Mouse (Mus musculus) neural tube, embryonic 12.5 days (tissue): Measurements from ENCODE around the gene Dnajc22. TPM values are rescaled to one million over a fixed set of nuclear protein-coding genes. Genes with fewer than 3 reads are reported as not detected.
A peak's percentile ranks its signal among the peaks of the same experiment; 100 is the strongest.
"Not testable (repeated sequence)": the region's sequence is repeated elsewhere in the genome, so short reads cannot be mapped to it uniquely, and the experiment has no call there.

ENCODE experiments used
- ATAC-seq: fragments of 200-750 bp; cut with Nextera tagmentation; 2 replicates; pipeline ENCODE4 v1.8.0; 2017; ENCODE audit warnings: low read depth, mild to moderate bottlenecking, moderate TSS enrichment, moderate library complexity; ENCODE audit not compliant: low FRiP score
- H3K27ac ChIP-seq: fragments of 300-500 bp; sonication (generic); 2 replicates; pipeline ENCODE4 v1.5.1; 2016
- H3K27me3 ChIP-seq: fragments of 300-500 bp; sonication (generic); replicated peaks from 2 replicates; pipeline ENCODE4 v1.6.1; 2016; ENCODE audit warnings: mild to moderate bottlenecking
- H3K36me3 ChIP-seq: fragments of 300-500 bp; sonication (generic); 2 replicates; pipeline ENCODE4 v1.6.1; 2016; ENCODE audit warnings: mild to moderate bottlenecking
- H3K4me1 ChIP-seq: fragments of 300-500 bp; sonication (generic); 2 replicates; pipeline ENCODE4 v1.6.1; 2016
- H3K4me2 ChIP-seq: fragments of 300-500 bp; sonication (generic); replicated peaks from 2 replicates; pipeline ENCODE4 v1.6.1; 2016; ENCODE audit warnings: mild to moderate bottlenecking
- H3K4me3 ChIP-seq: fragments of 300-500 bp; sonication (generic); 2 replicates; pipeline ENCODE4 v1.5.1; 2016
- H3K9ac ChIP-seq: fragments of 300-500 bp; sonication (generic); 2 replicates; pipeline ENCODE4 v1.6.1; 2016; ENCODE audit warnings: mild to moderate bottlenecking
- H3K9me3 ChIP-seq: fragments of 300-500 bp; sonication (generic); 2 replicates; pipeline ENCODE4 v1.6.1; 2016; ENCODE audit warnings: mild to moderate bottlenecking
- WGBS: fragments of 180-500 bp; shearing (Covaris S2); methylation state at CpG from one replicate; pipeline ENCODE4 v1.1.7; 2016; 5-methylcytosine and 5-hydroxymethylcytosine counted together
- polyA plus RNA-seq: library from polyadenylated mRNA; unstranded; fragments of >200 nt; fragmentation: Nextera tagmentation; extraction: Ambion mirVana; gene quantifications from 2 replicates; pipeline ENCODE4 v1.2.1, GENCODE M21; 2016

The Dnajc22 gene
- polyA plus RNA-seq, 1 experiment from 2014 or later = 1.1 TPM

DNA sequence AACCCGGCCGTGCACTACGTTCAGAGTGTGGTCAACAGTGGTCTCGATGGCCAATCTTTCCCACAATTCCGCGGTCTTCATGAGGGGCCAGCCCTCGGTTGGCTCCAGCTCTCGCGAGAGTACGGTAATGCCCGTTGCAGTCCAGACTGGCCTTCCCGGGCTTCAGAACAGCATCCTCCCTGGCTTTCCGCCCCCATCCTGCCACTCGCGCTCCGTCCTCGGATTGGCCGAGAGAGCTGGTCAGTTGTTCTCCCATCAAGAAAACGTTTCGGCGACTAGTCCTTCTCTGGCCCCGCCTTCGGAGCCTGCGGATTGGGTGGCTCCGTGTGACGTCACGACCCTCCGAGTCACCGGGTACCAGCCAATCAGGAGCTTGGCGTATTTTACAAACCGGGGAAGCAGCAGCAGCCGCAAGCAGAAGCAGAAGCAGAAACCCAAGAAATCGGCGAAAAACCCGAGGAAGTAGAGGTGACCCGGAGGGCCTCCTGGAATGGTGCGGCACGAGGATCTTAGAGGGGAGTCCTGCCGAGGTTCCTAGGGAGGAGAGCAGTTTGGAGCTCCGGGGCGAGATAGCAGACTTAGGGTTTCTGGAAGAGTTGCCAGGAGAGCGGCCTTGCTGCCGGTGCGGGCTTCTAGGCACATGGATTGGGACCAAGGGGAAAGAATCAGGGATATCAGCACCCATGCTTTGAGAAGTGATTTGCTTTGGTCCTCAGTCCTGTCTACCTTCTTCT lies 18.2 kb upstream of the Dnajc22 start:
- H3K9me3 ChIP-seq = no peaks in the 10 kb centered on the region
- H3K27me3 ChIP-seq = no peaks in the 10 kb centered on the region
- peak overlapping the region; percentile 74 for H3K9ac ChIP-seq
- peak overlapping the region; percentile 55 for H3K4me3 ChIP-seq
- peaks cover 28% of the 10 kb centered on the region for H3K4me1 ChIP-seq
- peak overlapping the region; percentile 91 for H3K27ac ChIP-seq
- WGBS = under 1% methylated on average over 44 of the region's 44 CpGs
- H3K36me3 ChIP-seq = peaks cover 19% of the 10 kb centered on the region
- peak; percentile 98 for ATAC-seq
- peak overlapping the region; percentile 83 for H3K4me2 ChIP-seq

DNA sequence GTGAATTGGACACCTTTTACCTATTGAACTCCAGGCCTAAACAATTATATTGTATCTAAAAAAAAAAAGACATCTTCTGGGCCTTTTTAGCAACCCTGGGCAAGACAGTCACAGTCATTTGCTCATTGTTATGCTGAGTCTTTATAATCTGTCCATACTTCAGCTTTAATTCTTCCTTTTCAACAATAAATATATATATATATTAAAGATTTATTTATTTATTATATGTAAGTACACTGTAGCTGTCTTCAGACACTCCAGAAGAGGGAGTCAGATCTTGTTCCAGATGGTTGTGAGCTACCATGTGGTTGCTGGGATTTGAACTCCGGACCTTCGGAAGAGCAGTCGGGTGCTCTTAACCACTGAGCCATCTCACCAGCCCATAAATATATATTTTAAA lies 17.0 kb upstream of the Dnajc22 start:
- not testable (repeated sequence) for H3K27ac ChIP-seq, ATAC-seq, H3K27me3 ChIP-seq, H3K9ac ChIP-seq, H3K4me3 ChIP-seq, H3K9me3 ChIP-seq
- H3K4me2 ChIP-seq = peak overlapping the region; percentile 83
- WGBS = 98% methylated on average over 3 of the region's 3 CpGs
- peaks cover 30% of the 10 kb centered on the region for H3K36me3 ChIP-seq
- H3K4me1 ChIP-seq = peaks cover 28% of the 10 kb centered on the region

DNA sequence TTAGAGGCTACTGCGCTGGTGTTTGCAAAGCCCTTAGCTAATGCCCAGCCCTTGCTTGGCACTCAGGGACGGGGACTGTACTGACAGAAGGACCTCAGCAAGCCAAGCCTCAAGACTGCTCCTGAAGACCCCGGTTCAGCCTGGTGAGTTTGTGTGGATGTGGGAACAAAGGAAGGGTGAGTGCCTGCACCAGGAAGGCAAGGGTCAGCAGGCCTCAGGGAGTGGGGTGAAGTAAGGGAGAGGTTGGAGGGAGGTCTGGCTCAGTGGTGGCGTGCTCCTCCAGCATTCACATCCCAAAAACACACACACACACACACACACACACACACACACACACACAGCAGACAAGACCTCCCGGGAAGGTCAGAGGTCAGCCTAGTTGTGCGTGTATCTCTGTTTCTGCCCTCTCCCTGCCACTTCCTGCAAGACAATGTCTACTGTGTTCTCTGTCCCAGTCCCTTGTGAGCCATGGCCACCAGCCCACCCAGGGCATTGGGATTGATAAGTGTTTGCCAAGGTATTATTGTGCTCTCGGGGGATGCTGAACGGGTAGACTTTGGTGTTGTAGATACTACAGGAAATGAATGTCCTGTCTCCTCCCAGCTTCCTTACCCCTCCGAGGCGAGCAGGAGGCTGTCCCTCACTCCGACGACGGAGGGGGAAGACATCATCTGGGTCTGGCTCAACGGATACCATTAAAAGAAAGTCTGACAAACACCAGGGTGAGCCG lies 14.6 kb upstream of the Dnajc22 start:
- Histone ChIP-seq H3K27ac (no peak overlapping the region), H3K4me3 (no peak overlapping the region), H3K9ac (no peak overlapping the region), H3K4me2 (no peak overlapping the region), H3K4me1 (peaks cover 28% of the 10 kb centered on the region), H3K36me3 (peaks cover 48% of the 10 kb centered on the region), H3K9me3 (no peaks in the 10 kb centered on the region), H3K27me3 (peaks cover 7% of the 10 kb centered on the region; the same call in 1 of the 2 replicates)
- WGBS = 86% methylated on average over 15 of the region's 15 CpGs
- no peak for ATAC-seq

DNA sequence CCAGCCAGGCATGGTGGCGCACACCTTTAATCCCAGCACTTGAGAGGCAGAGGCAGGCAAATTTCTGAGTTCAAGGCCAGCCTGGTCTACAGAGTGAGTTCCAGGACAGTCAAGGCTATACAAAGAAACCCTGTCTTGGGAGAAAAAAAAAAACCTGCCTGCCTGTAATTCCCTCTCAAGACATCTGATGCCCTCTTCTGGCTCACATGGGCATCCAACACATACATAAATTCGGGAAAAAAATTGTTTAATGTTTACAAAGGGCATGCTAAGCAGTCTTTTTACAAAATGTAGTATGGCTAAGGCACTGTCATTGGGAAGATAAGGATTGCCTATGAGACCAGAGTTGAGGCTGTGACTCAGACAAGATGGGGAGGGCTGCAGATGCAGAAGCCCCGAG lies 13.2 kb upstream of the Dnajc22 start:
- Histone ChIP-seq H3K9me3 (no peaks in the 10 kb centered on the region), H3K36me3 (peaks cover 48% of the 10 kb centered on the region), H3K27me3 (peaks cover 19% of the 10 kb centered on the region), H3K4me2 (no peak overlapping the region), H3K27ac (no peak overlapping the region), H3K9ac (no peak overlapping the region), H3K4me3 (no peak overlapping the region), H3K4me1 (peaks cover 22% of the 10 kb centered on the region)
- ATAC-seq = no peak
- WGBS = 94% methylated on average over 3 of the region's 3 CpGs

DNA sequence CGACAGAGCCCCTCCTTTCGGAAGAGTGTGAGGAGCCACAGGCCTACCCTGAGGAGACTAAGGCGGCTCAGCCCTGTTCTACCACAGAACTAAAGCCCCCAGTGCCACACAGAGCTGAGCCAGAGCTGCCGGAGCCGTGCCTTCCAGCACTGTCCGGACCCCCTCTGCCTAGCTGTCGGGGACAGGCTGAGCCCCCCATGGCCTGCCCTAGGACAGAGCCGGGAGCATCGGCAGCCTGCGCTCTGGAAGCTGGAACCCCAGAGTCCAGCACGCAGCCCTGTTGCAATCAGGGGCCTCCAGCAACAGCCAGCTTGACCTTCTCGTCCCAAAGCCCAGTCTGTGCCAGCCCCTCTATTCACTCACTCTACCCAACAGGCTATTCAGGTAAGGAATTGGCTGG lies 10.6 kb upstream of the Dnajc22 start:
- no peak for ATAC-seq
- H3K36me3 ChIP-seq = peaks cover 45% of the 10 kb centered on the region
- H3K9ac ChIP-seq = no peak overlapping the region
- H3K4me3 ChIP-seq = no peak overlapping the region
- H3K27me3 ChIP-seq = peaks cover 44% of the 10 kb centered on the region
- H3K4me2 ChIP-seq = no peak overlapping the region
- 95% methylated on average over 12 of the region's 12 CpGs for WGBS
- H3K27ac ChIP-seq = no peak overlapping the region
- no peaks in the 10 kb centered on the region for H3K9me3 ChIP-seq
- H3K4me1 ChIP-seq = peaks cover 12% of the 10 kb centered on the region; the same call in 1 of the 2 replicates

DNA sequence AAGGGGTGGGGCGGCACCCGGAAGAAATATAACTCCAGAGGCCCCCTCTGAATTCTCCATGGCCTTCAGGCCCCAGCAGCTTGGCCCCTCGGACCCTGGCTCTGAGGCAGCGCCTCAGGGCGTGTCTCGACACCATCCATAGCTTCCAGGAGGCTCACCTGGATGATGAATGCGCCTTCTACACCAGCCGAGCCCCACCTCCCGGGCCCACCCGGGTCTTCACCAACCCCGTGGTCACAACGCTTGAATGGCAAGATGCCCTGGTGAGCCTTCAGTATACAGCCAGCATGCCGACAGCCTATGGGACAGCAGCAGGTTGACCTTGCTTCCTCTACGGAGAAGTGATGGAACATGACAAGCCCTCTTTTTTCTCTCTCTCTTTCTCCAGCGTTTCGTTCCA lies 10.1 kb upstream of the Dnajc22 start:
- H3K36me3 ChIP-seq = peaks cover 40% of the 10 kb centered on the region
- H3K27ac ChIP-seq = no peak overlapping the region
- ATAC-seq = no peak
- no peaks in the 10 kb centered on the region for H3K9me3 ChIP-seq
- no peak overlapping the region for H3K4me2 ChIP-seq
- H3K27me3 ChIP-seq = peaks cover 49% of the 10 kb centered on the region
- H3K4me3 ChIP-seq = no peak overlapping the region
- H3K9ac ChIP-seq = no peak overlapping the region
- H3K4me1 ChIP-seq = 0 out of 2 replicates have a peak, but pooled peaks cover 8% of the 10 kb centered on the region
- WGBS = 93% methylated on average over 16 of the region's 16 CpGs

DNA sequence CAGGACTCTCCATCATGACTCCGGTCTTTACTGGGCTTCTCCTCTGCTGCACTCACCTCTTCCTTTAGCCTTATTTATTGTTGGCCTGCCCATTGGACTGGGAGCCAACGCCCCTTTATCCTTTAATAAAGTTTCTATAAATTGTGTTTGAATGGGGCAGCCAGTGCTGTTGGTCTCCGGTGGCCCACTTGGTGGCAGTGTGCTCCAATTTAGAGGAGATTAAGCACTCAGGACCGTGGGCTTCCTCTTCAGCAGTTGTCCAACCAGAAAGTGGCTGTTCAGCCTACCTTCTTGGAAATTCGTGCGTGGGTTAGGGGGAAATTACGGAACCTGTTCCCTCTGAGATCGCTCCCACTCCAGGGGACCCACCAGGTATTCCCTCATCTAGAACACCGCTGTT lies 9.7 kb upstream of the Dnajc22 start:
- peaks cover 54% of the 10 kb centered on the region for H3K27me3 ChIP-seq

DNA sequence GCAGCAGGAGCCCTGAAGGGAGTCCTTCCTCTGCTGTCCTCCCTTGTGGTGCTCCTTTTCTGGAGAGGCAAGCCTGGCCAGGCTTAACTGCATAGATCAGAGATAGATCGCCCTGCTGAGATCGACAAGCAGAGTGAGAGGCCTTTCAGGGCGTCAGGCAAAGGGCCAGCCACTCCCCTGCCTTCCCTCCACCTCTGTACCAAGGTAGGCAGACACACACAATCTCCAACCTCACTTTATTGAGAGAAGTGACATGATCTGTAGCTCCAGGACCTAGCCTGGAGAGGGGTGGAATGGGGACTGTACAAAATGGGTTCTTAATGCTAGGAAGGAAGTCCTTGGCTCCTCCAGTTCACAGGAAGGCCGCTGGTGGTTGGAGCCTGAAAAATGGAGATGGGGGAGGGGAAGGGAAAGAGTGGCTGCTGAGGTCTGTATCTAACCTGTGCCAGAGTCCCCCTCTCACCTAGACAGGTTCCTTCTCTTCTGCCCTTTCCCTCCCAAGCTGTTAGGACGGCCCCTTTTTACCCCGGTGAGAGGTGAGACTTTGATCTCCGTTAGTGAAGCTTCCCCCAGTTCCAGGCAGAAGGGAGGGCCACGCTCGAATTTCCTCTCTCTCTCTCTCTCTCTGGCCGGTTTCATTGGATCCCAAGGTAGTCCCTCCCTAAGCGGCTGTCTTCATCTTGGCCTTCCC lies 9.0 kb upstream of the Dnajc22 start:
- H3K4me3 ChIP-seq = no peak overlapping the region
- ATAC-seq = no peak
- peaks cover 60% of the 10 kb centered on the region for H3K27me3 ChIP-seq
- WGBS = 5% methylated on average over 11 of the region's 11 CpGs
- H3K36me3 ChIP-seq = peaks cover 30% of the 10 kb centered on the region
- peaks cover 12% of the 10 kb centered on the region for H3K4me1 ChIP-seq
- H3K27ac ChIP-seq = no peak overlapping the region
- H3K9ac ChIP-seq = no peak overlapping the region
- 0 out of 2 replicates have a peak overlapping the region, but pooled peaks have one; percentile 10 for H3K4me2 ChIP-seq
- no peaks in the 10 kb centered on the region for H3K9me3 ChIP-seq

More for the DNA sequence above, 9.7 kb upstream of the Dnajc22 start:
- 69% methylated on average over 9 of the region's 9 CpGs for WGBS
- peaks cover 8% of the 10 kb centered on the region; the same call in 1 of the 2 replicates for H3K4me1 ChIP-seq
- H3K36me3 ChIP-seq = peaks cover 36% of the 10 kb centered on the region
- no peak for ATAC-seq
- no peak overlapping the region for H3K9ac ChIP-seq
- no peaks in the 10 kb centered on the region for H3K9me3 ChIP-seq
- H3K27ac ChIP-seq = no peak overlapping the region
- no peak overlapping the region for H3K4me3 ChIP-seq
- H3K4me2 ChIP-seq = no peak overlapping the region

DNA sequence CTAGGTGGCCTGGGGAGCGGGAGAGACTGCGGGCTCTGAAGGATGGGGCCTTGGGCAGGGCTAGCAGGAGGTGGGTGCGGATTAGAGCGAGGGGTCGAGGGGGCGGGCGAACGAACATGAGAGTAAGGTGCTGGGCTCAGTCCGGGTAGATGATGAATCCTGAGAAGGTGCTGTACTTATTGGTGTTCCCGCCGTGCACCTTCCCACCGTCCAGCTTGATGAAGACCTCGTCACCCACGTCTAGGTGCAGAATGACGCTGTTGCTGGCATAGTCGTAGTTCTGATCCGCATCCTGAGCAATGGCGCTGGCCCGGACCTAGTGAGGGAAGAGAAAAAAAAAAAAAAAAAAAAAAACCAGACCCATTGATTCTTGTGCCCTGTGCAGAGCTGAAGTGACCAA lies 8.4 kb upstream of the Dnajc22 start:
- Histone ChIP-seq H3K4me3 (no peak overlapping the region), H3K27me3 (peaks cover 66% of the 10 kb centered on the region), H3K27ac (no peak overlapping the region), H3K4me2 (0 out of 2 replicates have a peak overlapping the region, but pooled peaks have one; percentile 10), H3K36me3 (peaks cover 30% of the 10 kb centered on the region), H3K9ac (no peak overlapping the region), H3K4me1 (peaks cover 15% of the 10 kb centered on the region), H3K9me3 (no peaks in the 10 kb centered on the region)
- ATAC-seq = no peak
- WGBS = 9% methylated on average over 19 of the region's 19 CpGs

DNA sequence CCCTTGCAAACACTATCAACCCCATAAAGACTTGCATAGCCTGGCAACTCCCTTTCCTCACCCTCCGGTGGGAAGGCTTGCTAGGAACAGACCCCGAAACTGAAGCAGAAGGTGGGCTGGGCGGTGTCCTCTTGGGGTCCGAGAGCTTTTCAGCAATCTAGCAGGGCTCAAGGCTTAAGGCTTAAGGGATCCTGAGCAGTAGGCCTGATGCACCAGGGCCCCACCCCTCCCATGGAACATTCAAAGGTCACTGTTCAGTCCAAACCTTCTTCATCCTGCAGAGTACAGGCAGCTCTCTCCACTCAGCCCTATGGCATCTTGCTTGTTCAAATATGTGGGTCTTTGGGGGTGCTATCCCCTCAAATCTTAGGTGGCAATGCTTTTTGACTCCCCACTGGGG lies 7.0 kb upstream of the Dnajc22 start:
- Histone ChIP-seq H3K9ac (no peak overlapping the region), H3K36me3 (peaks cover 18% of the 10 kb centered on the region), H3K4me2 (no peak overlapping the region), H3K4me3 (no peak overlapping the region), H3K9me3 (no peaks in the 10 kb centered on the region), H3K4me1 (peaks cover 26% of the 10 kb centered on the region), H3K27me3 (peaks cover 80% of the 10 kb centered on the region), H3K27ac (no peak overlapping the region)
- 71% methylated on average over 4 of the region's 4 CpGs for WGBS
- ATAC-seq = no peak

DNA sequence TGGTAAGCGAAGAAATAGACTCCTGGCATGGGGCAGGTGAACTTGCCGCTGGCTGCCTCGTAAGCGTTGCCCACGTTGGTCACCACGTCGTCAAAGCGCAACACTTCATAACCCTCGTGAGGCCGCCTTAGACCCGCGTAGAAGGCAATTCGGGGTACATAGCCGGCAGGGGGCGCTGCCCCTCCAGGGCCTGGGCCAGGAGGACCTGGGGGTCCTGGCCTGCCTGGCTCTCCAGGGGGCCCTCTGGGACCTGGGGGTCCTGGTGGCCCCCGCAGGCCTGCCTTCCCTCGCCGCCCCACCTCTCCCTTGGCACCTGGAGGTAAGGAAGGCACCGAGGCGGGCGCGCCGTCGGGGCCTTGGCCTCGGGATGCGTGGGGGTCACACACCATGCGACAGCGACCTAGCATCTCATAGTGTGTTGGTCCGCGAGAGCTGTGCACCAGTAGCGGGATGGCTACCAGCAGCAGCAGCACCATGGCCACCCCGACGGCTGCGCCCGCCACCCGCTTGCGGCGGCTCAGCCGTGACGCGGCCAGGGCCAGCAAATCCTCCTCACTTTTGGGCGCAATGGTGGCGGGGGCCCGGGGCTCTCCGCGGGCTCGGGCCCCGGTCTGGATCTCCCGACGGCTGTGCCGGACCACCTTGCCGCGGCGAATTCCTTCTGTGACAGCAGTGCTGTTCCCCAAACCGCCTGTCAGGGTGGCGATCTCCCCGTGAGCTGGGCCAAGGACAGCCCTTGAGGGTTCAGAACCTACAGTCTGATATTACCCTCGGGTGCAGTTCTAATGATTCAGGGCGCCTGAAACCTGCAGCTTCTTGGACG lies 5.5 kb upstream of the Dnajc22 start, which contains the start of gene C1ql4:
Gene C1ql4 (minus strand): TSS at position 565 of the 823 bp plus-strand sequence.
- H3K4me3 ChIP-seq = peak within 1 kb of the TSS; percentile 22; the same call in 1 of the 2 replicates
- no peaks in the 10 kb centered on the region for H3K9me3 ChIP-seq
- peaks cover 85% of the 10 kb centered on the region for H3K27me3 ChIP-seq
- H3K4me2 ChIP-seq = peak within 1 kb of the TSS; percentile 51
- H3K4me1 ChIP-seq = peaks cover 26% of the 10 kb centered on the region
- 8% methylated on average over 60 of the region's 60 CpGs for WGBS
- H3K27ac ChIP-seq = no peak within 1 kb of the TSS
- H3K36me3 ChIP-seq = peaks cover 7% of the 10 kb centered on the region
- peak within 1 kb of the TSS; percentile 29; the same call in 1 of the 2 replicates for H3K9ac ChIP-seq
- ATAC-seq = peak; percentile 27; the same call in 1 of the 2 replicates
